Comparison of ENCODE assay signal across 9 mouse cellular contexts in genomic region chr10:81463531-81463930, GRCm38 (mm10). TPM values are rescaled to one million over a fixed set of nuclear protein-coding genes. Genes with fewer than 3 reads are reported as not detected.
DNase-seq lines count a peak whose midpoint lies in the region; ATAC-seq and TF ChIP-seq lines count a peak whose summit lies in the region.
"Had no signal": no experiment of that assay in that cellular context is flagged by ENCODE, and none has a peak within 500 bp of the region (broad histone marks: within the 10 kb centered on the region; RNA-seq: fewer than 3 reads in every experiment).

No protein-coding gene starts in this region.

- H3K27me3 ChIP-seq in intestine, embryonic 16.5 days (replicated peaks; ENCODE audit: control insufficient read depth, insufficient read depth, low read length), result peaks cover 56% of the 10 kb centered on the region
- H3K27me3 ChIP-seq in intestine, embryonic 15.5 days (replicated peaks), result peaks cover 83% of the 10 kb centered on the region
- peaks cover 37% of the 10 kb centered on the region for H3K27me3 ChIP-seq in midbrain, embryonic 14.5 days (ENCODE audit: control insufficient read depth, insufficient read depth, low read length)
- peaks cover 41% of the 10 kb centered on the region for H3K27me3 ChIP-seq in midbrain, embryonic 15.5 days (replicated peaks)
- peaks cover 21% of the 10 kb centered on the region for H3K27me3 ChIP-seq in myocyte (ENCODE audit: control insufficient read depth, insufficient read depth, insufficient read length)
- peaks cover 7% of the 10 kb centered on the region for H3K27me3 ChIP-seq in stomach, postnatal 0 days (ENCODE audit: control insufficient read depth, insufficient read depth, low read length)

- no peak for TF ChIP-seq CTCF in stomach, postnatal 0 days (IDR thresholded peaks at IDR 0.05; ENCODE audit: low read depth)

- no peaks in the 10 kb centered on the region for H3K79me2 ChIP-seq in myocyte (ENCODE audit: control insufficient read depth, insufficient read depth)

- H3K4me3 ChIP-seq in intestine, embryonic 16.5 days (ENCODE audit: low read length), result no peak overlapping the region
- no peak overlapping the region for H3K4me3 ChIP-seq in intestine, embryonic 15.5 days (replicated peaks)
- H3K4me3 ChIP-seq in midbrain, embryonic 14.5 days (replicated peaks; ENCODE audit: low read depth, low read length), result no peak overlapping the region
- no peak overlapping the region for H3K4me3 ChIP-seq in midbrain, embryonic 15.5 days
- no peak overlapping the region for H3K4me3 ChIP-seq in myocyte
- no peak overlapping the region for H3K4me3 ChIP-seq in stomach, postnatal 0 days (ENCODE audit: low read depth, low read length)

- TF ChIP-seq POLR2A in myocyte (IDR thresholded peaks at IDR 0.05; ENCODE audit: insufficient read length, low read depth), result no peak

- no peak for TF ChIP-seq EP300 in stomach, postnatal 0 days (optimal IDR thresholded peaks at IDR 0.05)

- H3K27ac ChIP-seq in intestine, embryonic 16.5 days (ENCODE audit: low read length), result no peak overlapping the region
- H3K27ac ChIP-seq in intestine, embryonic 15.5 days, result no peak overlapping the region
- no peak overlapping the region for H3K27ac ChIP-seq in midbrain, embryonic 14.5 days (replicated peaks; ENCODE audit: low read depth, low read length)
- no peak overlapping the region for H3K27ac ChIP-seq in midbrain, embryonic 15.5 days
- H3K27ac ChIP-seq in stomach, postnatal 0 days (replicated peaks), result no peak overlapping the region
- H3K27ac ChIP-seq: liver, embryonic 13.5 days had no signal

- peaks cover 10% of the 10 kb centered on the region for H3K4me1 ChIP-seq in intestine, embryonic 16.5 days (ENCODE audit: control insufficient read depth, insufficient read depth, low read length)
- peaks cover 7% of the 10 kb centered on the region; the same call in 1 of the 2 replicates for H3K4me1 ChIP-seq in intestine, embryonic 15.5 days (replicated peaks)
- peaks cover 7% of the 10 kb centered on the region; the same call in 1 of the 2 replicates for H3K4me1 ChIP-seq in midbrain, embryonic 14.5 days (ENCODE audit: control insufficient read depth, insufficient read depth, low read length)
- H3K4me1 ChIP-seq in midbrain, embryonic 15.5 days, result peaks cover 12% of the 10 kb centered on the region
- 0 out of 2 replicates have a peak, but pooled peaks cover 3% of the 10 kb centered on the region for H3K4me1 ChIP-seq in stomach, postnatal 0 days (replicated peaks; ENCODE audit: control insufficient read depth, insufficient read depth)

- H3K9ac ChIP-seq in intestine, embryonic 16.5 days (ENCODE audit: low read depth, low read length), result no peak overlapping the region
- no peak overlapping the region for H3K9ac ChIP-seq in intestine, embryonic 15.5 days
- H3K9ac ChIP-seq in midbrain, embryonic 14.5 days (replicated peaks; ENCODE audit: low read length), result no peak overlapping the region
- H3K9ac ChIP-seq in midbrain, embryonic 15.5 days, result no peak overlapping the region
- no peak overlapping the region for H3K9ac ChIP-seq in stomach, postnatal 0 days (ENCODE audit: low read length)
- H3K9ac ChIP-seq: liver, embryonic 13.5 days had no signal

- no peak for ATAC-seq in intestine, embryonic 16.5 days
- ATAC-seq in intestine, embryonic 15.5 days, result no peak
- ATAC-seq in midbrain, embryonic 14.5 days (ENCODE audit: low FRiP score, low TSS enrichment), result no peak
- no peak for ATAC-seq in midbrain, embryonic 15.5 days (replicated peaks)
- ATAC-seq in stomach, postnatal 0 days (ENCODE audit: low FRiP score, low TSS enrichment), result no peak

- H3K9me3 ChIP-seq in intestine, embryonic 16.5 days (ENCODE audit: control insufficient read depth, low read length), result no peaks in the 10 kb centered on the region
- no peaks in the 10 kb centered on the region for H3K9me3 ChIP-seq in intestine, embryonic 15.5 days
- H3K9me3 ChIP-seq in midbrain, embryonic 14.5 days (ENCODE audit: control insufficient read depth, low read length), result no peaks in the 10 kb centered on the region
- H3K9me3 ChIP-seq in midbrain, embryonic 15.5 days, result no peaks in the 10 kb centered on the region
- no peaks in the 10 kb centered on the region for H3K9me3 ChIP-seq in stomach, postnatal 0 days (ENCODE audit: control insufficient read depth, low read length)
- H3K9me3 ChIP-seq: liver, embryonic 13.5 days had no signal

- 67% methylated on average over 4 of the region's 4 CpGs for WGBS in intestine, embryonic 16.5 days
- WGBS in intestine, embryonic 15.5 days, result 65% methylated on average over 4 of the region's 4 CpGs
- WGBS in midbrain, embryonic 14.5 days, result 67% methylated on average over 4 of the region's 4 CpGs
- 68% methylated on average over 4 of the region's 4 CpGs for WGBS in midbrain, embryonic 15.5 days
- 75% methylated on average over 4 of the region's 4 CpGs for WGBS in stomach, postnatal 0 days

- H3ac ChIP-seq in myocyte (ENCODE audit: control insufficient read depth, insufficient read length), result no peak overlapping the region

- H3K36me3 ChIP-seq in intestine, embryonic 16.5 days (ENCODE audit: control insufficient read depth, insufficient read depth, low read length), result no peaks in the 10 kb centered on the region
- no peaks in the 10 kb centered on the region for H3K36me3 ChIP-seq in intestine, embryonic 15.5 days
- peaks cover 58% of the 10 kb centered on the region for H3K36me3 ChIP-seq in midbrain, embryonic 14.5 days (ENCODE audit: control insufficient read depth, insufficient read depth, low read length)
- peaks cover 35% of the 10 kb centered on the region for H3K36me3 ChIP-seq in midbrain, embryonic 15.5 days (replicated peaks)
- H3K36me3 ChIP-seq in myocyte (ENCODE audit: control insufficient read depth, insufficient read depth), result no peaks in the 10 kb centered on the region
- H3K36me3 ChIP-seq in stomach, postnatal 0 days (ENCODE audit: control insufficient read depth, insufficient read depth, low read length), result no peaks in the 10 kb centered on the region
- H3K36me3 ChIP-seq: liver, embryonic 13.5 days had no signal

- H3K4me2 ChIP-seq in intestine, embryonic 16.5 days (ENCODE audit: low read depth, low read length), result peak overlapping the region; percentile 56; the same call in 1 of the 2 replicates
- no peak overlapping the region for H3K4me2 ChIP-seq in intestine, embryonic 15.5 days (replicated peaks)
- H3K4me2 ChIP-seq in midbrain, embryonic 14.5 days (ENCODE audit: low read length), result no peak overlapping the region
- H3K4me2 ChIP-seq in midbrain, embryonic 15.5 days, result no peak overlapping the region
- peak overlapping the region; percentile 58 for H3K4me2 ChIP-seq in myocyte (ENCODE audit: low read depth)
- H3K4me2 ChIP-seq in stomach, postnatal 0 days (replicated peaks; ENCODE audit: low read depth), result no peak overlapping the region

- peak; percentile 9 for DNase-seq in midbrain, embryonic 14.5 days
- DNase-seq in stomach, postnatal 0 days (ENCODE audit: low spot score), result peak; percentile 14
- DNase-seq in heart, adult 18-20 months, result no peak
- DNase-seq: cerebellum, adult 9-10 months had no signal

TF ChIP-seq in myocyte, 11 proteins besides CTCF, POLR2A, EP300 and RAD21 (continues in another document):
- TF ChIP-seq MAX (IDR thresholded peaks at IDR 0.05; ENCODE audit: low read depth) (no peak), MYOG (IDR thresholded peaks at IDR 0.05; ENCODE audit: control insufficient read depth in 1 of 3, insufficient read depth in 1 of 3, insufficient read length in 2 of 3, low read depth in 2 of 3) (no peak), SRF (IDR thresholded peaks at IDR 0.05; ENCODE audit: control insufficient read depth, insufficient read length, low read depth) (no peak), CEBPB (IDR thresholded peaks at IDR 0.05; ENCODE audit: insufficient read depth, poor library complexity, severe bottlenecking) (no peak), USF1 (IDR thresholded peaks at IDR 0.05; ENCODE audit: low read depth) (no peak)

RNA-seq across cellular contexts. Expression of gene Nfic, which starts 8.1 kb away (rescaled TPM):
- 49.8 and 55.8 TPM in 2 replicates for polyA plus RNA-seq in intestine, embryonic 16.5 days (2015; fragmentation: Nextera tagmentation; extraction: Ambion mirVana)
- polyA plus RNA-seq in intestine, embryonic 15.5 days (2015; fragmentation: Nextera tagmentation; extraction: Ambion mirVana), result 52.8 and 56.0 TPM in 2 replicates
- polyA plus RNA-seq in midbrain, embryonic 14.5 days (2014; fragmentation: Nextera tagmentation; extraction: Ambion mirVana), result 11.2 and 13.7 TPM in 2 replicates
- 18.1 and 22.8 TPM in 2 replicates for polyA plus RNA-seq in midbrain, embryonic 15.5 days (2015; fragmentation: Nextera tagmentation; extraction: Ambion mirVana)
- 115 TPM for polyA plus RNA-seq in myocyte (2012; fragmentation: generic; extraction: Trizol)
- polyA plus RNA-seq in stomach, postnatal 0 days (2015; fragmentation: Nextera tagmentation; extraction: Ambion mirVana), result 40.4 and 42.4 TPM in 2 replicates
- total RNA-seq in heart, adult 18-20 months (2021), result 10 to 100 TPM; 91.0 to 93.4 TPM

RNA-seq across cellular contexts. Expression of gene Celf5, which starts 19.0 kb away (rescaled TPM):
- 1.4 and 1.5 TPM in 2 replicates for polyA plus RNA-seq in intestine, embryonic 16.5 days (2015; fragmentation: Nextera tagmentation; extraction: Ambion mirVana)
- polyA plus RNA-seq in intestine, embryonic 15.5 days (2015; fragmentation: Nextera tagmentation; extraction: Ambion mirVana), result 1.7 TPM in 2 replicates
- polyA plus RNA-seq in midbrain, embryonic 14.5 days (2014; fragmentation: Nextera tagmentation; extraction: Ambion mirVana), result 61.3 and 117 TPM in 2 replicates
- 106 and 109 TPM in 2 replicates for polyA plus RNA-seq in midbrain, embryonic 15.5 days (2015; fragmentation: Nextera tagmentation; extraction: Ambion mirVana)
- 0.37 TPM for polyA plus RNA-seq in myocyte (2012; fragmentation: generic; extraction: Trizol)
- polyA plus RNA-seq in stomach, postnatal 0 days (2015; fragmentation: Nextera tagmentation; extraction: Ambion mirVana), result 0.62 TPM in 2 replicates
- under 1 TPM; 0.17 to 0.21 TPM for total RNA-seq in heart, adult 18-20 months (2021)

RNA-seq across cellular contexts. Expression of gene Ncln, which starts 32.7 kb away (rescaled TPM):
- 126 and 137 TPM in 2 replicates for polyA plus RNA-seq in intestine, embryonic 16.5 days (2015; fragmentation: Nextera tagmentation; extraction: Ambion mirVana)
- polyA plus RNA-seq in intestine, embryonic 15.5 days (2015; fragmentation: Nextera tagmentation; extraction: Ambion mirVana), result 98.5 and 118 TPM in 2 replicates
- polyA plus RNA-seq in midbrain, embryonic 14.5 days (2014; fragmentation: Nextera tagmentation; extraction: Ambion mirVana), result 51.6 and 51.8 TPM in 2 replicates
- 69.7 and 73.8 TPM in 2 replicates for polyA plus RNA-seq in midbrain, embryonic 15.5 days (2015; fragmentation: Nextera tagmentation; extraction: Ambion mirVana)
- polyA plus RNA-seq in myocyte (2012; fragmentation: generic; extraction: Trizol), result 153 TPM
- 37.0 and 38.3 TPM in 2 replicates for polyA plus RNA-seq in stomach, postnatal 0 days (2015; fragmentation: Nextera tagmentation; extraction: Ambion mirVana)
- 10 to 100 TPM; 61.9 to 64.3 TPM for total RNA-seq in heart, adult 18-20 months (2021)

RNA-seq across cellular contexts. Expression of gene S1pr4, which starts 36.4 kb away (rescaled TPM):
- polyA plus RNA-seq in intestine, embryonic 16.5 days (2015; fragmentation: Nextera tagmentation; extraction: Ambion mirVana), result 0.86 and 0.99 TPM in 2 replicates
- polyA plus RNA-seq in intestine, embryonic 15.5 days (2015; fragmentation: Nextera tagmentation; extraction: Ambion mirVana), result 1.0 and 1.1 TPM in 2 replicates
- 0.34 and 0.47 TPM in 2 replicates for polyA plus RNA-seq in midbrain, embryonic 14.5 days (2014; fragmentation: Nextera tagmentation; extraction: Ambion mirVana)
- 0.71 and 1.2 TPM in 2 replicates for polyA plus RNA-seq in midbrain, embryonic 15.5 days (2015; fragmentation: Nextera tagmentation; extraction: Ambion mirVana)
- polyA plus RNA-seq in myocyte (2012; fragmentation: generic; extraction: Trizol), result not detected
- 1.0 and 1.5 TPM in 2 replicates for polyA plus RNA-seq in stomach, postnatal 0 days (2015; fragmentation: Nextera tagmentation; extraction: Ambion mirVana)
- 1 to 10 TPM; 1.2 to 2.8 TPM for total RNA-seq in heart, adult 18-20 months (2021)

Comparison
In these comparisons a context has a peak if more than half of its experiments do, and no peak if none do; other contexts are left out.
1. H3K4me2 ChIP-seq: peak in intestine, embryonic 16.5 days (single experiment) and myocyte (single experiment); none in intestine, embryonic 15.5 days (single experiment), midbrain, embryonic 14.5 days (single experiment), midbrain, embryonic 15.5 days (single experiment) and stomach, postnatal 0 days (single experiment).
2. DNase-seq: peak in midbrain, embryonic 14.5 days (single experiment) and stomach, postnatal 0 days (single experiment); none in heart, adult 18-20 months (0 of 2).
3. RNA of gene Celf5, which starts 19.0 kb away (polyA plus RNA-seq): 106 to 109 TPM in midbrain, embryonic 15.5 days and 61.3 to 117 TPM in midbrain, embryonic 14.5 days; 1.7 TPM in intestine, embryonic 15.5 days, 1.4 to 1.5 TPM in intestine, embryonic 16.5 days, 0.62 TPM in stomach, postnatal 0 days and 0.37 TPM in myocyte (single experiment); every median in the first group is over 10 times any median in the second.